Mouse (Mus musculus): ENCODE results near the gene Man2a1.
A peak's percentile ranks its signal among the peaks of the same experiment; 100 is the strongest.

Man2a1 gene

GRCm38 (mm10) chr17:64600372-64601090, at the start of gene Man2a1:
Gene Man2a1, plus strand, starts transcription at chr17:64600736.
- ATAC-seq (ENCODE audit: insufficient number of reproducible peaks, low FRiP score, low TSS enrichment), result peak; percentile 94

- no peak for ATAC-seq (ENCODE audit: insufficient number of reproducible peaks, low FRiP score, low TSS enrichment)
Observed at GRCm38 (mm10) chr17:64553358-64553757, 47.2 kb upstream of the Man2a1 start.

GRCm38 (mm10) chr17:64554901-64555300, 45.6 kb upstream of the Man2a1 start:
- no peak for ATAC-seq (ENCODE audit: insufficient number of reproducible peaks, low FRiP score, low TSS enrichment)

- no peak for ATAC-seq (ENCODE audit: insufficient number of reproducible peaks, low FRiP score, low TSS enrichment)
Observed at GRCm38 (mm10) chr17:64556661-64557445, 43.7 kb upstream of the Man2a1 start.

- no peak for ATAC-seq (ENCODE audit: insufficient number of reproducible peaks, low FRiP score, low TSS enrichment)
Observed at GRCm38 (mm10) chr17:64558994-64559540, 41.5 kb upstream of the Man2a1 start.

DNA sequence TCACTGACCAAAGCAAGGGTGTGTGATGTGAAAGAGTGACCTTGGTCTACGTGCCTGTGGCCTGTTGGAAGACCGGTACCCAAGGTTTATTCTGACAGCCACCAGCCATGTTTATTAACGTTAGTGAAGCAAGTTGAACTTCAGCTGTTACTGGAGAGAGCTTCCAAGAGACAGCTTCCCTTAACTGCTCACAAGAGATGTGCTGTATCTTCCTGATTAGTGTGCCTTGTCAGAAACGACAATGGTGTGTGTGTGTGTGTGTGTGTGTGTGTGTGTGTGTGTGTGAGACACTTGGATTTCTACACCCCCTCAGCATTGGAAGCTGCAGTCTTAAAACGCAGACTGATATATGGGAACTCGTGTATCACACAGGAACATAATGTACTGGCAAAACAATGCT, 34.1 kb upstream of the Man2a1 start:
- ATAC-seq (ENCODE audit: insufficient number of reproducible peaks, low FRiP score, low TSS enrichment), result no peak

DNA sequence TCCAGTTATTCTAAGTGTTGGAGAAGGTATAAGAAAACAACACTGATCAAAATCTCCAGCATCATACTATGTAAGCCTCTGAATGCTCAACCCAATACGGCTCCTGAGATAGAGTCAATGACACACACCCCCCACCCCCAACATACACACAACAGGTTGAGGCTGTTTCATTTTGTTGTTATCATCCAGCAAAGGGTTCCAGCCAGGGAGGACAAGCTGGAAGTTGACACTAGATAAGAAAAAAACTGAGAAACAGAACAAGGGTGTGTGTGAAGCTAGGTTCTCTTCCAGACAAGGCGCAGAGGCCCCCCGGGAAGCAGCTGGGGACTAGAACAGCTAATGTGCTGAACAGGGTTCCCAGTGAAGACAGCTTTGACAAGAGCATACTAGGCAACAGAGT, 33.0 kb upstream of the Man2a1 start:
- no peak for ATAC-seq (ENCODE audit: insufficient number of reproducible peaks, low FRiP score, low TSS enrichment)

DNA sequence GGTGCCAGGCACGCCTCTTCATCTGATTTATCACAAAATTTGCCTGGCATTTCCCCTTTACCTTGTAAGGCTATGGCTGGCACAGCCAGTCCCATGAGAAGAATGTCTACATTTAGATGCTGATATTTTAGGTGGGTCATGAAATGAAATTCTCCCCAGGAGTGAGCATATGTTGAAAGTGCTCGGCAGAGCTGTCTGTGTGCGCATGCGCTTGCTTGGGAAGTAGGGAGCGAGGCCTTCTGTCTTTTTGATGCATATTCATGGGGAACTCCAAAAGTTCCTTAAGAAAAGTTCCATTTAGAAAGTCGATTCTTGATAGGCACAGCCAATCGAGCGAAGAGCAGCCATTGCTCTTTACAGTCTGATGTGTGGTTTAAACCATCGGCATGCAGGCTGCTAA, 26.6 kb upstream of the Man2a1 start:
- ATAC-seq (ENCODE audit: insufficient number of reproducible peaks, low FRiP score, low TSS enrichment), result no peak

DNA sequence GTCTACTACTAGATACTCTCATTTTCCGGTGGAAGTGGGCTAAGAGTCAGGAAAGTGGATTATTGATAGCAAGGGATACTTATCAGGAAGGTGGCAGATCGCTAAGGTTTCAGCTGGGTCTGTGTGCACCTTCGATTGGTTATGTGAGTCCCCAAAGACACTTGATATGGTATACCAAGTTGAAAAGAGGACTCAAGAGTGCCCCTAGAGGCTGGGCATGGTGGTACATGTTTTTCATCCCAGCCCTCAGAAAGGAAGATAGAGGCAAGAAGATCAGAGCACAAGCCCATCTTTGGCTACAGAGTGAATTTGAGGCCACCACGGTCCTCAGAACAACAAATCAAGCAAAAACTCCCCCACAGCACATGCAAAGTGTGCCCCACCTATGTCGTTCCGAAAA, 25.3 kb upstream of the Man2a1 start:
- ATAC-seq (ENCODE audit: insufficient number of reproducible peaks, low FRiP score, low TSS enrichment), result no peak

- ATAC-seq (ENCODE audit: insufficient number of reproducible peaks, low FRiP score, low TSS enrichment), result no peak
Observed at GRCm38 (mm10) chr17:64577485-64577884, 23.1 kb upstream of the Man2a1 start.

DNA sequence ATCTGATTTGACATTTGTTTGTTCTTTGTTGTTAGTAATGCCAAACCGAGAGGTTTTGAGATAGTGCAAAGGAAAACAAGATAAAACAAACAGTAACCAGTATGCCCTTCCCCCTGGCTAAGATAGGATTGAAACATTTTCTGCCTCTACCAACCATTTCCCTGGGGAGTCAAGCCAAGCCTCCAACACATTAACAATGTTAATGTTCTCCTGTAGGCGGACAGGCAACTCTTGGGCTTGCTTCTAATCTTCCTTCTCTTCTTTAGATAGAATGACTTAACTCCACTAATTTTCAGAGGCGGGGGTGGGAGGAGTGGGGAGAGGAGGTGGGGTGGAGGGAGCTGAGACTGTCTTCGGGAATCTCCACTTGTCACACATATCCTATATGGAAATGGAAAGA, 22.2 kb upstream of the Man2a1 start:
- ATAC-seq (ENCODE audit: insufficient number of reproducible peaks, low FRiP score, low TSS enrichment), result no peak

DNA sequence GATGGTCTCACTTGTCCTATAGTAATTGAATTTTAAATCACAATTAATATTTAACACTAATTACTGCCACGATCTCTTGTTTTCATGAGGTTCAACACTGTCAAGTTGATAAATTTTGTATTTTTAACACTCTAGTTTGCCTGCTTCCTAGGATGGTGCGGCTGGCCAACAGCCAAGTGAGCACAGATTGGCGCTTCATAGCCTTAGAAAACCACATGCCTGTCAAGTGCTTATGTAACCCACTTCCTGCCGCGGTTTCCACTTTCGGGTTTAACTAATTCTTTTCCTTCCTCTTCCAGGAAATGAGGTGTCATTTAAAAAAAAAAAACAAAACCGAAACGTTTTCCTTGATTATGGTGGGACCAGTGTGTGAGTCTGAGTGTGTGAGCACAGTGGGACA, 20.8 kb upstream of the Man2a1 start:
- peak; percentile 68; the same call in 1 of the 2 replicates for ATAC-seq (ENCODE audit: insufficient number of reproducible peaks, low FRiP score, low TSS enrichment)

DNA sequence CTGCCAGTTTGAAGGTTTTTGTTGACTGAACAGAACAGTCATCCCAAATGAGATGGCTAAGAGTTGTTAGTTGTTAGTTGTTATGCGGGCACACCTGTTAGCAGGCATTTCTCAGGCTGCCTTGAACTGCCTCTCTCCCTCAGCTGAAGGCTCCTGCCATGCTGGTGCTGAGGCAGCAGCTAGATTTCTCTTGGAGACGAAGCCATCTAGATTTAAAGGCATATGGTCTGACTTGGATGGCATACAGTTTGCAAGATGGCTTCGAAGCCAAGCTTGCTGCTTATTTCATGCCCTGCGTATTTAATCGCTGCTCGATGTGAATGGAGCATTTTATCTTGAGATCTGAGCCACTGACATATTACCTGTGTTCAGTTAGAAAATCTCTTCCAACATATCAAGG, 19.4 kb upstream of the Man2a1 start:
- no peak for ATAC-seq (ENCODE audit: insufficient number of reproducible peaks, low FRiP score, low TSS enrichment)

GRCm38 (mm10) chr17:64581962-64582361, 18.6 kb upstream of the Man2a1 start:
- no peak for ATAC-seq (ENCODE audit: insufficient number of reproducible peaks, low FRiP score, low TSS enrichment)

GRCm38 (mm10) chr17:64590483-64590882, 10.1 kb upstream of the Man2a1 start:
- ATAC-seq (ENCODE audit: insufficient number of reproducible peaks, low FRiP score, low TSS enrichment), result no peak

DNA sequence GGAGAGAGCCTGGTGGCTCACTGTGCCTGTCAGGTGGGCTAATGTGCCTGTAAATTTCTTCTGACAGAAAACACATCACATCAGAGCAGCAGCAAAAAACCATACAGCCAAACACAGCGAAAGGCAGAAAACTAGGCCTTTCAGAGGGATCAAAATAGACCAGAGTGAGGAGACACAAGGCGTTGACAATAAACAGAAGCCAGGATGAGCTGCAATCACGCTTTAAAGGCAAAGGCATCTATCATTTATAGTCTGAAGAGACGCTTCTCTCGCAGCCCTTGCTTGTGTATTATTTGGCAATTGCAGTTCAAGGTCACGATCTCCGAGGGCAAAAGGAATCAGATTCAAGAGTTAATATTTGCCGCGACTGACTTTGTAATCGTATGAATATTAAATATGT, 9.2 kb upstream of the Man2a1 start:
- no peak for ATAC-seq (ENCODE audit: insufficient number of reproducible peaks, low FRiP score, low TSS enrichment)

- no peak for ATAC-seq (ENCODE audit: insufficient number of reproducible peaks, low FRiP score, low TSS enrichment)
Observed at GRCm38 (mm10) chr17:64592355-64592754, 8.2 kb upstream of the Man2a1 start.

- ATAC-seq (ENCODE audit: insufficient number of reproducible peaks, low FRiP score, low TSS enrichment), result no peak
Observed at GRCm38 (mm10) chr17:64592788-64593187, 7.7 kb upstream of the Man2a1 start.

- no peak for ATAC-seq (ENCODE audit: insufficient number of reproducible peaks, low FRiP score, low TSS enrichment)
Observed at GRCm38 (mm10) chr17:64597770-64598169, 2.8 kb upstream of the Man2a1 start.

DNA sequence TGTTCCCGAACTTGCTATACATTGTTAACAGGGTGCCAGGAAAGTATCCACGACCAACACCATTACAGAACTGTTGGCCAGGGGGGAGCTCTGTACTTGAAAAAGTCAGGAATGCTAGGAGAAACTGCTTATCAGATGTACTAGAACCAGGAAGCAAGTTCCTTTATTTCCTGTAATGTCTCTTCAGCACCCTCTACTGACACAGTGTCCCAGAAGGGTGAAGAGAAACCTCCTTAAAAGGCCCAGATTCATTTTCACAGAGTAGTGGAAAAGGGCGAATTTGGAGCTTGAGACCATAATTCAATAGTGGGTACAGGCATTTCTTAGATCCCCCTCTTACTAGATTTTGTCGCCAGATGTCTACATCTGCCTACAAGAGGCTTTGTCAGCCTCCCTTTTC, 620 bp upstream of the Man2a1 start:
- peak; percentile 24; the same call in 1 of the 2 replicates for ATAC-seq (ENCODE audit: insufficient number of reproducible peaks, low FRiP score, low TSS enrichment)

- ATAC-seq (ENCODE audit: insufficient number of reproducible peaks, low FRiP score, low TSS enrichment), result peak; percentile 17
Observed at GRCm38 (mm10) chr17:64601091-64601750, 685 bp downstream of the Man2a1 start.
